Mouse (Mus musculus) midbrain, embryonic 16.5 days (tissue): ENCODE measurements around the gene Tbc1d14. TPM values are rescaled to one million over a fixed set of nuclear protein-coding genes. Genes with fewer than 3 reads are reported as not detected.

ENCODE experiments used
- ATAC-seq: fragments of 200-750 bp; cut with Nextera tagmentation; 2 replicates; pipeline ENCODE4 v1.8.0; 2017; ENCODE audit warnings: moderate TSS enrichment
- H3K27ac ChIP-seq: fragments of 300-500 bp; sonication (generic); 2 replicates; pipeline ENCODE4 v1.5.1; 2014; ENCODE audit warnings: mild to moderate bottlenecking, low read length, mixed read lengths
- H3K27me3 ChIP-seq: fragments of 300-500 bp; sonication (generic); 2 replicates; pipeline ENCODE4 v1.6.1; 2014; ENCODE audit warnings: low read depth, low read length, mixed read lengths; ENCODE audit not compliant: control insufficient read depth, insufficient read depth
- H3K36me3 ChIP-seq: fragments of 300-500 bp; sonication (generic); 2 replicates; pipeline ENCODE4 v1.6.1; 2014; ENCODE audit warnings: mild to moderate bottlenecking, low read length, moderate library complexity, mixed read lengths; ENCODE audit not compliant: control insufficient read depth, insufficient read depth
- H3K4me1 ChIP-seq: fragments of 300-500 bp; sonication (generic); 2 replicates; pipeline ENCODE4 v1.6.1; 2014; ENCODE audit warnings: mild to moderate bottlenecking, low read length, mixed read lengths; ENCODE audit not compliant: control insufficient read depth, insufficient read depth
- H3K4me2 ChIP-seq: fragments of 300-500 bp; sonication (generic); 2 replicates; pipeline ENCODE4 v1.6.1; 2014; ENCODE audit warnings: mild to moderate bottlenecking, low read length, mixed read lengths
- H3K4me3 ChIP-seq: fragments of 300-500 bp; sonication (generic); 2 replicates; pipeline ENCODE4 v1.5.1; 2014; ENCODE audit warnings: low read depth, mild to moderate bottlenecking, low read length, moderate library complexity, mixed read lengths
- H3K9ac ChIP-seq: fragments of 300-500 bp; sonication (generic); 2 replicates; pipeline ENCODE4 v1.6.1; 2014; ENCODE audit warnings: low read depth, low read length, mixed read lengths
- H3K9me3 ChIP-seq: fragments of 300-500 bp; sonication (generic); replicated peaks from 2 replicates; pipeline ENCODE4 v1.6.1; 2014; ENCODE audit warnings: mild to moderate bottlenecking, low read length, mixed read lengths; ENCODE audit not compliant: control insufficient read depth, poor library complexity, severe bottlenecking
- WGBS: fragments of 180-500 bp; shearing (Covaris S2); extraction: QIAGEN DNeasy Blood & Tissue Kit; methylation state at CpG from one replicate; pipeline ENCODE4 v1.1.7; 2014; 5-methylcytosine and 5-hydroxymethylcytosine counted together
- polyA plus RNA-seq: library from polyadenylated mRNA; unstranded; fragments of >200 nt; fragmentation: Nextera tagmentation; extraction: Ambion mirVana; gene quantifications from 2 replicates; pipeline ENCODE4 v1.2.1, GENCODE M21; 2015

Gene Tbc1d14
- polyA plus RNA-seq, 1 experiment from 2014 or later = 74.6 TPM

GRCm38 (mm10) chr5:36477486-36477885 lies 115.6 kb downstream of the Tbc1d14 start:
- 97% methylated on average over 3 of the region's 3 CpGs for WGBS
- Histone ChIP-seq H3K9me3 (no peaks in the 10 kb centered on the region), H3K36me3 (peaks cover 7% of the 10 kb centered on the region), H3K4me3 (no peak overlapping the region), H3K4me1 (peaks cover 15% of the 10 kb centered on the region), H3K4me2 (no peak overlapping the region), H3K27me3 (no peaks in the 10 kb centered on the region), H3K27ac (no peak overlapping the region), H3K9ac (no peak overlapping the region)
- no peak for ATAC-seq

DNA sequence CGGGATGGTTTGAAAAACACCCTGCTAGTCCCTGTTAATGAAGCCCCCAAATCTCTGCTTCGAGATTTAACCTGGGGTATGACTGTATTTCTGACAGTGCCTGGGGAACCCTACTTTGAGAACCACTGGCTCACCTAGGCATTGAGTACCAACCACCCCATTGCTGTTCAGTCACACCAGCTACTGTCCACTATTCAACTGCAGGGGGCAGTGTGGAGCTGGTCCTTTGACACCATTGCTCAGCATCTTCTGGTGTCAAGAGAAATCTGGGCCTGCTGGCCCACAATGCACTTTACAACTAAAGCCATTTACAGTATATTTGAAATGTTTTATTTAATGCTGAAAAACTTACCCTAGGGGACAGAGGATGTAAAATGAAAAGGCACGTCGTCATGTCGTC lies 118.8 kb downstream of the Tbc1d14 start:
- H3K4me1 ChIP-seq = no peaks in the 10 kb centered on the region
- H3K9ac ChIP-seq = no peak overlapping the region
- H3K36me3 ChIP-seq = peaks cover 31% of the 10 kb centered on the region
- no peaks in the 10 kb centered on the region for H3K27me3 ChIP-seq
- H3K4me3 ChIP-seq = no peak overlapping the region
- 87% methylated on average over 5 of the region's 5 CpGs for whole genome bisulfite sequencing
- no peaks in the 10 kb centered on the region for H3K9me3 ChIP-seq
- no peak overlapping the region for H3K27ac ChIP-seq
- ATAC-seq = no peak
- no peak overlapping the region for H3K4me2 ChIP-seq

- no peaks in the 10 kb centered on the region for H3K9me3 ChIP-seq
- no peaks in the 10 kb centered on the region for H3K27me3 ChIP-seq
- 93% methylated on average over 4 of the region's 4 CpGs for WGBS
- no peak overlapping the region for H3K4me3 ChIP-seq
- H3K9ac ChIP-seq = no peak overlapping the region
- no peaks in the 10 kb centered on the region for H3K4me1 ChIP-seq
- H3K27ac ChIP-seq = no peak overlapping the region
- H3K36me3 ChIP-seq = peaks cover 31% of the 10 kb centered on the region
- no peak overlapping the region for H3K4me2 ChIP-seq
- ATAC-seq = no peak
These were observed 120.0 kb downstream of the Tbc1d14 start for GRCm38 (mm10) chr5:36472876-36473655.

GRCm38 (mm10) chr5:36471206-36471605 lies 121.9 kb downstream of the Tbc1d14 start:
- no peak for ATAC-seq
- WGBS = 93% methylated on average over 8 of the region's 8 CpGs
- H3K4me2 ChIP-seq = no peak overlapping the region
- H3K27me3 ChIP-seq = no peaks in the 10 kb centered on the region
- peaks cover 31% of the 10 kb centered on the region for H3K36me3 ChIP-seq
- peaks cover 4% of the 10 kb centered on the region for H3K4me1 ChIP-seq
- no peak overlapping the region for H3K4me3 ChIP-seq
- H3K9ac ChIP-seq = no peak overlapping the region
- H3K9me3 ChIP-seq = no peaks in the 10 kb centered on the region
- H3K27ac ChIP-seq = no peak overlapping the region

GRCm38 (mm10) chr5:36465889-36466288 lies 127.2 kb downstream of the Tbc1d14 start:
- H3K4me2 ChIP-seq = peak overlapping the region; percentile 91
- peak overlapping the region; percentile 89 for H3K9ac ChIP-seq
- peaks cover 17% of the 10 kb centered on the region for H3K4me1 ChIP-seq
- no peaks in the 10 kb centered on the region for H3K9me3 ChIP-seq
- 38% methylated on average over 8 of the region's 8 CpGs for WGBS
- peak overlapping the region; percentile 77 for H3K4me3 ChIP-seq
- ATAC-seq = no peak
- peaks cover 11% of the 10 kb centered on the region for H3K36me3 ChIP-seq
- no peak overlapping the region for H3K27ac ChIP-seq
- H3K27me3 ChIP-seq = peaks cover 3% of the 10 kb centered on the region; the same call in 1 of the 2 replicates

DNA sequence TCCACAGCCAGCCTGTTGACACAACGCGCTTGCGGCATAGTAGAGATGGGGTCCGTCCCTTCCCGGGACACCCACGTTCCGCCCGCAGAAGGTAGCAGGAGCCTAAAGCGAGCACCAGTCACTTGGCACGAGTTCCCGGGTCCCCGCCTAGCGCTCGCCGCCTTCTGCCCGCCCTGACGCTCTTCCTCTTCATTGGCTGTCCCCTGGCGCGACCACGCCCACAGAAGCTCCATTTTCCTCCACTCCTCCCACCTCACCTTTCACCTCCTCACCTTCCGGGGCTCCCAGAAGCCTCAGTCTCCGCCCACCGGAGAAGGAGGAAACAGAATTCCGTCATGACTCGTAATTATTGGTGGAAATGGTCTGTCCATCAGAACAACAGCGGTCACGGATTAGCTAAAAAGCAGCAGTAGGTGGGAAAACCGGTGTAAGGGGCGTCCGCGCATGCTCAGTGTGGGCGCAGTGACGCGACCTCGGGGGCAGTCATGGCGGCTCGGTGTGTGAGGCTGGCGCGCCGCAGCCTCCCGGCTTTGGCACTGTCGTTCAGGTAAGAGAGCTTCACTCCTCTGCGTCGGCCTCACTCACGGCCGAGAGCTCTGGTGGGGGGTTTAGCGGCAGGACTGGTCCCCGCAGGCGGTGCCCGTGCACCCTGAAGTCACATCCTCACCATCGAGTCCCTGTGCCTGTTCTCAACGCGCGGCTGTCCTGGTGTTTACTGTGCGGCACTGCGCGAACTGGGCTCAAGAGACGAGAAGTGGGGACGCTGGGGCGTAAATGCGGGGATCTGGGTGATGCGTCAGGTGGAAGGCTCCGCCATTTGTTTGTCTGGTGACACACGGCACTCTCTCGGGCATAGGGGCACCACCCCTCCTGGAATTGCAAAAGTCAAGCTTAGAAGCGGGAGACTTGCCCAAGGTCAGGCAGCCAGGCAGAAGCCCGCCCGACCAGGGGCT lies 128.1 kb downstream of the Tbc1d14 start, which contains the start of gene Grpel1:
Grpel1 (plus strand) TSS at position 290 of the 953 bp plus-strand sequence.
- peak within 1 kb of the TSS; percentile 91 for H3K4me2 ChIP-seq
- no peaks in the 10 kb centered on the region for H3K9me3 ChIP-seq
- peak within 1 kb of the TSS; percentile 77 for H3K4me3 ChIP-seq
- ATAC-seq = peak; percentile 94
- WGBS = under 1% methylated on average over 68 of the region's 68 CpGs
- H3K27me3 ChIP-seq = peaks cover 3% of the 10 kb centered on the region; the same call in 1 of the 2 replicates
- H3K36me3 ChIP-seq = peaks cover 3% of the 10 kb centered on the region; the same call in 1 of the 2 replicates
- H3K9ac ChIP-seq = peak within 1 kb of the TSS; percentile 89
- H3K4me1 ChIP-seq = peaks cover 17% of the 10 kb centered on the region
- H3K27ac ChIP-seq = peak within 1 kb of the TSS; percentile 79

DNA sequence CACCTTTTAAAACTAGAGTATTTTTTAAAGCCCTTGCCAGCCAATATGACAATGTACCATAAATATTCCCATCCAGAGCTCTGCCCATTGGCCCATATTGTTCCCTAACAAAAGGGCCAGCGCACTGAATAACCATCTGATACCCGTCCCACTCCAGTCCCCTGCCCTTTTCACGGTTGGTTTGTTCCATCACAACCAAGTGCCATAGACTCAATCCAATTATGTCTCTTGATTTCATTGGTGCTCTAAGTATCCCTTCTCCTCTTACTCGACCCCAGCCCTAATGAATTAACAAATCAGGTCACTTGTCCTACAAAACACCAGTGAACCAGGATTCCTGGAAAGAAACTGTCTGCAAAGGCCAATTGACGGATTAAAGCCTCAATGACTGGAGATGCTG lies 129.7 kb downstream of the Tbc1d14 start:
- H3K36me3 ChIP-seq = no peaks in the 10 kb centered on the region
- no peak overlapping the region for H3K4me2 ChIP-seq
- H3K27me3 ChIP-seq = peaks cover 3% of the 10 kb centered on the region; the same call in 1 of the 2 replicates
- H3K27ac ChIP-seq = no peak overlapping the region
- no peaks in the 10 kb centered on the region for H3K9me3 ChIP-seq
- peaks cover 17% of the 10 kb centered on the region for H3K4me1 ChIP-seq
- ATAC-seq = no peak
- H3K4me3 ChIP-seq = no peak overlapping the region
- 8% methylated on average over 5 of the region's 5 CpGs for WGBS
- H3K9ac ChIP-seq = no peak overlapping the region

GRCm38 (mm10) chr5:36462810-36463209 lies 130.3 kb downstream of the Tbc1d14 start:
- H3K4me2 ChIP-seq = no peak overlapping the region
- WGBS = 21% methylated on average over 7 of the region's 7 CpGs
- peaks cover 3% of the 10 kb centered on the region; the same call in 1 of the 2 replicates for H3K27me3 ChIP-seq
- no peak for ATAC-seq
- no peak overlapping the region for H3K9ac ChIP-seq
- H3K9me3 ChIP-seq = no peaks in the 10 kb centered on the region
- H3K4me3 ChIP-seq = no peak overlapping the region
- no peaks in the 10 kb centered on the region for H3K36me3 ChIP-seq
- H3K27ac ChIP-seq = no peak overlapping the region
- peaks cover 17% of the 10 kb centered on the region for H3K4me1 ChIP-seq
